Mouse (Mus musculus) G1E (cell line): ENCODE data around the gene Acvrl1. TPM values are rescaled to one million over a fixed set of nuclear protein-coding genes. Genes with fewer than 3 reads are reported as not detected.

ENCODE experiments used
- ATAC-seq: 2 replicates; pipeline ENCODE4 v1.8.0; 2016; ENCODE audit warnings: mild to moderate bottlenecking; ENCODE audit not compliant: insufficient number of reproducible peaks, poor library complexity, low FRiP score, severe bottlenecking; ENCODE audit errors: extremely low read depth
- DNase-seq: peaks from one replicate; pipeline ENCODE4 v3.0.0; 2012; ENCODE audit warnings: low spot score
- H3K27me3 ChIP-seq: 2 replicates; pipeline ENCODE4 v1.6.1; 2012; ENCODE audit warnings: mild to moderate bottlenecking, low read length, inconsistent platforms; ENCODE audit not compliant: insufficient read depth
- H3K36me3 ChIP-seq: replicated peaks from 2 replicates; pipeline ENCODE3; 2012; ENCODE audit warnings: mild to moderate bottlenecking, inconsistent platforms
- H3K4me1 ChIP-seq: 2 replicates; pipeline ENCODE4 v1.6.1; 2012; ENCODE audit warnings: low read depth, low read length, inconsistent platforms, mixed read lengths; ENCODE audit not compliant: insufficient read depth
- H3K4me3 ChIP-seq: 2 replicates; pipeline ENCODE4 v1.5.1; 2012; ENCODE audit warnings: low read depth, mild to moderate bottlenecking, inconsistent platforms, low read length, moderate library complexity, mixed read lengths
- H3K9me3 ChIP-seq: replicated peaks from 2 replicates; pipeline ENCODE4 v1.6.1; 2012; ENCODE audit warnings: inconsistent platforms
- CTCF ChIP-seq: IDR thresholded peaks from 2 replicates; pipeline ENCODE4 v1.5.1; 2012; ENCODE audit warnings: low read depth, low read length, inconsistent platforms, mixed read lengths
- GATA1 ChIP-seq: IDR thresholded peaks from 2 replicates; pipeline ENCODE4 v1.6.1; 2012; ENCODE audit warnings: borderline replicate concordance, low read length, inconsistent platforms, mixed read lengths
- GATA2 ChIP-seq: IDR thresholded peaks from 2 replicates; pipeline ENCODE4 v1.6.1; 2012; ENCODE audit warnings: low read depth, low read length, inconsistent platforms, borderline replicate concordance
- POLR2AphosphoS5 ChIP-seq: IDR thresholded peaks from 2 replicates; pipeline ENCODE4 v1.6.1; 2012; ENCODE audit warnings: low read depth, low read length, inconsistent platforms; ENCODE audit not compliant: insufficient replicate concordance
- TAL1 ChIP-seq: conservative IDR thresholded peaks from 2 replicates; pipeline ENCODE4 v1.6.1; 2012; ENCODE audit warnings: low read depth, low read length, inconsistent platforms, mixed read lengths
- polyA plus RNA-seq: library from polyadenylated mRNA; stranded (reverse); fragments of >175 nt; gene quantifications from 2 replicates; pipeline ENCODE4 v1.2.3, GENCODE M21; 2012
- total RNA-seq, 2 experiments: library from RNA; stranded (forward) in 1 of 2; stranded (reverse) in 1 of 2; fragments of 200-1000 nt in 1 of 2; fragments of >200 nt in 1 of 2; fragmentation: Nextera tagmentation in 1 of 2; gene quantifications; 2 replicates each; pipeline ENCODE4 v1.2.3; 2014 to 2017

The Acvrl1 gene
- total and polyA plus RNA-seq, 3 experiments: 0.02 to 0.60 TPM; not detected in 1

GRCm38 (mm10) chr15:101086451-101086850 lies 41.9 kb upstream of the Acvrl1 start:
- TF ChIP-seq GATA2 (no peak), POLR2AphosphoS5 (no peak), TAL1 (no peak), GATA1 (no peak), CTCF (no peak)
- no peaks in the 10 kb centered on the region for H3K36me3 ChIP-seq
- DNase-seq: no peak
- H3K4me3 ChIP-seq: no peak overlapping the region
- no peaks in the 10 kb centered on the region for H3K27me3 ChIP-seq
- peaks cover 68% of the 10 kb centered on the region for H3K9me3 ChIP-seq
- no peak for ATAC-seq
- H3K4me1 ChIP-seq: no peaks in the 10 kb centered on the region

- Histone ChIP-seq H3K27me3 (no peaks in the 10 kb centered on the region), H3K36me3 (no peaks in the 10 kb centered on the region), H3K4me1 (no peaks in the 10 kb centered on the region), H3K9me3 (peaks cover 70% of the 10 kb centered on the region), H3K4me3 (no peak overlapping the region)
- ATAC-seq (no peak), DNase-seq (no peak)
- no peak for TF ChIP-seq TAL1
- TF ChIP-seq GATA1: no peak
- no peak for TF ChIP-seq POLR2AphosphoS5
- no peak for TF ChIP-seq GATA2
- no peak for TF ChIP-seq CTCF
These were observed 41.4 kb upstream of the Acvrl1 start for GRCm38 (mm10) chr15:101086956-101087355.

- no peaks in the 10 kb centered on the region for H3K27me3 ChIP-seq
- H3K9me3 ChIP-seq: peaks cover 72% of the 10 kb centered on the region
- H3K4me1 ChIP-seq: no peaks in the 10 kb centered on the region
- ATAC-seq: no peak
- DNase-seq: no peak
- no peaks in the 10 kb centered on the region for H3K36me3 ChIP-seq
- no peak overlapping the region for H3K4me3 ChIP-seq
- no peak for TF ChIP-seq TAL1
- no peak for TF ChIP-seq POLR2AphosphoS5
- no peak for TF ChIP-seq CTCF
- TF ChIP-seq GATA2: no peak
- TF ChIP-seq GATA1: no peak
These were observed 40.0 kb upstream of the Acvrl1 start for GRCm38 (mm10) chr15:101088291-101088690.

GRCm38 (mm10) chr15:101091551-101091950 lies 36.8 kb upstream of the Acvrl1 start:
- H3K27me3 ChIP-seq: no peaks in the 10 kb centered on the region
- DNase-seq (no peak), ATAC-seq (no peak)
- no peaks in the 10 kb centered on the region for H3K36me3 ChIP-seq
- peaks cover 82% of the 10 kb centered on the region for H3K9me3 ChIP-seq
- no peak overlapping the region for H3K4me3 ChIP-seq
- TF ChIP-seq CTCF: no peak
- TF ChIP-seq GATA1: no peak
- TF ChIP-seq TAL1: no peak
- TF ChIP-seq GATA2: no peak
- TF ChIP-seq POLR2AphosphoS5: no peak
- H3K4me1 ChIP-seq: no peaks in the 10 kb centered on the region

- Histone ChIP-seq H3K4me1 (no peaks in the 10 kb centered on the region), H3K4me3 (no peak overlapping the region), H3K9me3 (peaks cover 89% of the 10 kb centered on the region), H3K36me3 (no peaks in the 10 kb centered on the region), H3K27me3 (no peaks in the 10 kb centered on the region)
- ATAC-seq: no peak
- DNase-seq: no peak
- TF ChIP-seq CTCF (no peak), POLR2AphosphoS5 (no peak), GATA1 (no peak), GATA2 (no peak), TAL1 (no peak)
These were observed 36.0 kb upstream of the Acvrl1 start for GRCm38 (mm10) chr15:101092121-101092828.

GRCm38 (mm10) chr15:101092829-101093648 lies 35.3 kb upstream of the Acvrl1 start:
- no peaks in the 10 kb centered on the region for H3K4me1 ChIP-seq
- H3K36me3 ChIP-seq: no peaks in the 10 kb centered on the region
- H3K9me3 ChIP-seq: peaks cover 92% of the 10 kb centered on the region
- no peak for ATAC-seq
- TF ChIP-seq POLR2AphosphoS5: no peak
- no peak for TF ChIP-seq GATA1
- no peak for TF ChIP-seq GATA2
- no peak for TF ChIP-seq CTCF
- TF ChIP-seq TAL1: no peak
- no peak for DNase-seq
- 0 out of 2 replicates have a peak overlapping the region, but pooled peaks have one; percentile 1 for H3K4me3 ChIP-seq
- H3K27me3 ChIP-seq: no peaks in the 10 kb centered on the region
